Mouse (Mus musculus) heart, embryonic 12.5 days (tissue): ENCODE data around the gene Ces1d. TPM values are rescaled to one million over a fixed set of nuclear protein-coding genes. Genes with fewer than 3 reads are reported as not detected.
"Not testable (repeated sequence)": the region's sequence is repeated elsewhere in the genome, so short reads cannot be mapped to it uniquely, and the experiment has no call there.

ENCODE experiments used
- ATAC-seq: fragments of 200-750 bp; cut with Nextera tagmentation; 2 replicates; pipeline ENCODE4 v1.8.0; 2017; ENCODE audit warnings: moderate TSS enrichment, moderate library complexity; ENCODE audit not compliant: insufficient number of reproducible peaks, low FRiP score
- H3K27ac ChIP-seq: fragments of 300-500 bp; sonication (generic); 2 replicates; pipeline ENCODE4 v1.5.1; 2016; ENCODE audit warnings: mild to moderate bottlenecking, moderate library complexity; ENCODE audit not compliant: poor library complexity, severe bottlenecking
- H3K27me3 ChIP-seq: fragments of 300-500 bp; sonication (generic); replicated peaks from 2 replicates; pipeline ENCODE4 v1.6.1; 2016; ENCODE audit warnings: mild to moderate bottlenecking, moderate library complexity
- H3K36me3 ChIP-seq: fragments of 300-500 bp; sonication (generic); 2 replicates; pipeline ENCODE4 v1.6.1; 2016; ENCODE audit warnings: mild to moderate bottlenecking, moderate library complexity
- H3K4me1 ChIP-seq: fragments of 300-500 bp; sonication (generic); replicated peaks from 2 replicates; pipeline ENCODE4 v1.6.1; 2016; ENCODE audit warnings: mild to moderate bottlenecking
- H3K4me2 ChIP-seq: fragments of 300-500 bp; sonication (generic); 2 replicates; pipeline ENCODE4 v1.6.1; 2016; ENCODE audit warnings: mild to moderate bottlenecking, moderate library complexity
- H3K4me3 ChIP-seq: fragments of 300-500 bp; sonication (generic); 2 replicates; pipeline ENCODE4 v1.5.1; 2016; ENCODE audit warnings: mild to moderate bottlenecking
- H3K9ac ChIP-seq: fragments of 300-500 bp; sonication (generic); 2 replicates; pipeline ENCODE4 v1.6.1; 2016; ENCODE audit warnings: mild to moderate bottlenecking, moderate library complexity
- H3K9me3 ChIP-seq: fragments of 300-500 bp; sonication (generic); replicated peaks from 2 replicates; pipeline ENCODE4 v1.6.1; 2016; ENCODE audit warnings: mild to moderate bottlenecking, moderate library complexity
- WGBS: fragments of 180-500 bp; shearing (Covaris S2); methylation state at CpG from one replicate; pipeline ENCODE4 v1.1.7; 2016; 5-methylcytosine and 5-hydroxymethylcytosine counted together
- polyA plus RNA-seq: library from polyadenylated mRNA; unstranded; fragments of >200 nt; fragmentation: Nextera tagmentation; extraction: Ambion mirVana; gene quantifications from 2 replicates; pipeline ENCODE4 v1.2.1, GENCODE M21; 2016

Ces1d gene
- polyA plus RNA-seq, 1 experiment from 2014 or later: not detected

DNA sequence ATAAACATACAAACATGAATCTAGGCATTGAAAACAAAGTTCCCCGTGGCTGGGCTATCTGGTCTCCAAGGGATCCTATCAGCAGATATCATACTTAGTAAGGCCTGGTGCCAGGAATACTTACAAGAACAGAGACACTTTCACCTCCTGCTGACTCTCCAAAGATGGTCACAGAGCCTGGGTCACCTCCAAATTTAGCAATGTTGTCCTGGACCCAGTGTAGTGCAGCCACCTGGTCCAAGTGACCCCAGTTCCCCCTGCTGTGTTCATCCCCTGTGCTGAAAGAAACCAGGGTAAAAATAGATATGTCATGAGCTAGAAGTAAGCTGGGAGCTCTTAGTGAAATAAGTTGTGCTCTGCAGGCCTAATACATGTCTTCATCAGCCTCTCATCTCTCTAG, 19.7 kb upstream of the Ces1d start:
- no peaks in the 10 kb centered on the region for H3K27me3 ChIP-seq
- no peak overlapping the region for H3K9ac ChIP-seq
- ATAC-seq: no peak; the same call in 1 of the 2 replicates
- peaks cover 17% of the 10 kb centered on the region for H3K4me1 ChIP-seq
- no peaks in the 10 kb centered on the region for H3K36me3 ChIP-seq
- H3K4me2 ChIP-seq: no peak overlapping the region
- peak overlapping the region; percentile 64 for H3K27ac ChIP-seq
- 16% methylated on average over 1 of the region's 1 CpGs for WGBS
- H3K4me3 ChIP-seq: no peak overlapping the region
- H3K9me3 ChIP-seq: no peaks in the 10 kb centered on the region

DNA sequence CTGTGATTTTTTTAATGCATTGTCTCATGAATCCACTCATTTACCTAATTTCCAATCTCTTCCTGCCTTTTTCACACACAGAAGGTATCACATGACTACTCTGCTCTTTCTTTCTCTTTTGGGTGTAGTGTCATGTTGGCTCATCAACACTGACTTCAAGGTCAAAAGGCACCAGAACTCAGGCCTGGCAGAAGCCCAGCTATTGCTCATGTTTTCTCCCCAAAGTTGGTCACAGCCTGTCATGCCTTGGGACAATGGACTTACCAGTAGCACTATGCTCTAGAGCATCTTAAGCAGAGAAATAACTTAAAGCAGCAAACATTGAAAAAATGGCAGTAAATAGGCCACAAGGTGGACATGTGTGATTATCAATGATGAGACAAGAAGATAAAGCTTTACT, 13.5 kb upstream of the Ces1d start:
- no peak overlapping the region for H3K4me3 ChIP-seq
- no peaks in the 10 kb centered on the region for H3K4me1 ChIP-seq
- no peaks in the 10 kb centered on the region for H3K27me3 ChIP-seq
- H3K36me3 ChIP-seq: no peaks in the 10 kb centered on the region
- no peak overlapping the region for H3K9ac ChIP-seq
- H3K27ac ChIP-seq: no peak overlapping the region
- ATAC-seq: no peak
- no peaks in the 10 kb centered on the region for H3K9me3 ChIP-seq
- H3K4me2 ChIP-seq: no peak overlapping the region

- not testable (repeated sequence) for H3K4me3 ChIP-seq, H3K36me3 ChIP-seq, ATAC-seq, H3K4me2 ChIP-seq, H3K27ac ChIP-seq, H3K27me3 ChIP-seq, H3K4me1 ChIP-seq, H3K9me3 ChIP-seq, H3K9ac ChIP-seq
- WGBS: 57% methylated on average over 7 of the region's 7 CpGs
These were observed 1.5 kb upstream of the Ces1d start for GRCm38 (mm10) chr8:93199146-93199545.

DNA sequence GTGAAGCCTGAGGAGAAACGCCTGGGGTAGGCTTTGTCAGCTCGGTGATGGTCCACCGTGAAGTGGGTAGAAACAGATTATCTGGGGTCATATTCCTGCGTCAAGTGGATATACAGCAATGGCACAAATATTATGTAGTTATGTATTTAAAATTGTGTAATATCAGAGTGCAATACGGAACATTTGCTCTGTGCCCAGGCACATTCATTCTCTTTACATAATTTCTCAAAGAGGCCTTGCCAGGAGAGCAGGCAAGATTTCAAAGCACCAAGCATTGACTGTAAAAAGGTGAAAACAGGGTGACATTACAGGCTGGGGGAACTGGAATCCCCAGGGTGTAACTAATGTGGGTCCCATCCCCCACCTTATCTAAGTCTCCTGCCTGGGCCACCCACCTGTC, 1.2 kb downstream of the Ces1d start:
- H3K4me3 ChIP-seq: no peak overlapping the region
- H3K27ac ChIP-seq: no peak overlapping the region
- H3K36me3 ChIP-seq: no peaks in the 10 kb centered on the region
- no peaks in the 10 kb centered on the region for H3K27me3 ChIP-seq
- 82% methylated on average over 5 of the region's 5 CpGs for WGBS
- ATAC-seq: no peak
- H3K4me2 ChIP-seq: no peak overlapping the region
- H3K9ac ChIP-seq: no peak overlapping the region
- H3K4me1 ChIP-seq: no peaks in the 10 kb centered on the region
- H3K9me3 ChIP-seq: no peaks in the 10 kb centered on the region

- no peak overlapping the region for H3K9ac ChIP-seq
- ATAC-seq: no peak
- WGBS: 76% methylated on average over 4 of the region's 4 CpGs
- no peaks in the 10 kb centered on the region for H3K9me3 ChIP-seq
- no peaks in the 10 kb centered on the region for H3K27me3 ChIP-seq
- no peaks in the 10 kb centered on the region for H3K36me3 ChIP-seq
- H3K4me1 ChIP-seq: no peaks in the 10 kb centered on the region
- H3K27ac ChIP-seq: no peak overlapping the region
- H3K4me2 ChIP-seq: no peak overlapping the region
- H3K4me3 ChIP-seq: no peak overlapping the region
These were observed 17.0 kb downstream of the Ces1d start for GRCm38 (mm10) chr8:93180581-93181129.

- Histone ChIP-seq H3K27me3 (no peaks in the 10 kb centered on the region), H3K27ac (no peak overlapping the region), H3K36me3 (no peaks in the 10 kb centered on the region), H3K9me3 (no peaks in the 10 kb centered on the region), H3K4me3 (no peak overlapping the region), H3K9ac (no peak overlapping the region), H3K4me2 (no peak overlapping the region), H3K4me1 (0 out of 2 replicates have a peak, but pooled peaks cover 10% of the 10 kb centered on the region)
- no peak for ATAC-seq
- WGBS: 50% methylated on average over 1 of the region's 1 CpGs
These were observed 21.0 kb downstream of the Ces1d start for GRCm38 (mm10) chr8:93176593-93176992.

DNA sequence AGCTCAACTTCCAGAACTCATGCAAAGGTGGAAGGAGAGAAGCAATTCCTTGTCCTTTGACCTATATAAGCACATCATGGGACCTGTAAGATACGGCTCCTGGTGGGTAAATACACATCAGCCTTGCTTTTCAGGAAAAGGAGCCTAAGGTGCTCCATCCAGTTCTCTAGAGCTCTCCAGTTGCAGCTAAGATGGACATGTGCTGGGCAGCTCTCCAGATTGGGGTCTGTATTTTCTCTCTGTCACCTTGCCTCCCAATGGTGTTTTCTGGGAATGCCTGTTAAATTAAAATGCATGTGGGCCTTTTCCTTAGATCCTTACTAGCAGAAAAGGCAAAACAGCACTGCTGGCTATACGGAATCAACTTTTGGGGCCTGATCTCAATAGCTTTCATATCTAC, 23.1 kb downstream of the Ces1d start:
- no peaks in the 10 kb centered on the region for H3K9me3 ChIP-seq
- H3K27ac ChIP-seq: no peak overlapping the region
- no peak overlapping the region for H3K9ac ChIP-seq
- H3K36me3 ChIP-seq: no peaks in the 10 kb centered on the region
- ATAC-seq: no peak
- no peak overlapping the region for H3K4me3 ChIP-seq
- H3K4me1 ChIP-seq: 0 out of 2 replicates have a peak, but pooled peaks cover 10% of the 10 kb centered on the region
- no peaks in the 10 kb centered on the region for H3K27me3 ChIP-seq
- no peak overlapping the region for H3K4me2 ChIP-seq
- 60% methylated on average over 2 of the region's 2 CpGs for WGBS

GRCm38 (mm10) chr8:93171846-93172590, 25.6 kb downstream of the Ces1d start:
- no peaks in the 10 kb centered on the region for H3K9me3 ChIP-seq
- no peak overlapping the region for H3K9ac ChIP-seq
- no peaks in the 10 kb centered on the region for H3K36me3 ChIP-seq
- ATAC-seq: peak; percentile 18; the same call in 1 of the 2 replicates
- no peak overlapping the region for H3K27ac ChIP-seq
- H3K4me3 ChIP-seq: no peak overlapping the region
- 46% methylated on average over 1 of the region's 1 CpGs for WGBS
- no peaks in the 10 kb centered on the region for H3K27me3 ChIP-seq
- no peak overlapping the region for H3K4me2 ChIP-seq
- H3K4me1 ChIP-seq: 0 out of 2 replicates have a peak, but pooled peaks cover 10% of the 10 kb centered on the region

GRCm38 (mm10) chr8:93163363-93163762, 34.3 kb downstream of the Ces1d start:
- no peaks in the 10 kb centered on the region for H3K9me3 ChIP-seq
- H3K9ac ChIP-seq: no peak overlapping the region
- H3K4me3 ChIP-seq: no peak overlapping the region
- WGBS: 88% methylated on average over 1 of the region's 1 CpGs
- no peaks in the 10 kb centered on the region for H3K36me3 ChIP-seq
- no peak for ATAC-seq
- H3K27ac ChIP-seq: no peak overlapping the region
- no peak overlapping the region for H3K4me2 ChIP-seq
- no peaks in the 10 kb centered on the region for H3K4me1 ChIP-seq
- H3K27me3 ChIP-seq: no peaks in the 10 kb centered on the region

GRCm38 (mm10) chr8:93151401-93151800, 46.2 kb downstream of the Ces1d start:
- Histone ChIP-seq H3K9ac (no peak overlapping the region), H3K4me1 (no peaks in the 10 kb centered on the region), H3K27me3 (no peaks in the 10 kb centered on the region), H3K4me2 (no peak overlapping the region), H3K36me3 (no peaks in the 10 kb centered on the region), H3K27ac (no peak overlapping the region), H3K4me3 (no peak overlapping the region), H3K9me3 (no peaks in the 10 kb centered on the region)
- ATAC-seq: no peak
- 86% methylated on average over 1 of the region's 1 CpGs for WGBS

- H3K4me1 ChIP-seq: no peaks in the 10 kb centered on the region
- no peaks in the 10 kb centered on the region for H3K27me3 ChIP-seq
- no peaks in the 10 kb centered on the region for H3K9me3 ChIP-seq
- no peak overlapping the region for H3K4me3 ChIP-seq
- H3K4me2 ChIP-seq: no peak overlapping the region
- no peak overlapping the region for H3K27ac ChIP-seq
- ATAC-seq: no peak
- H3K36me3 ChIP-seq: no peaks in the 10 kb centered on the region
- H3K9ac ChIP-seq: no peak overlapping the region
These were observed 50.3 kb downstream of the Ces1d start for GRCm38 (mm10) chr8:93147331-93147730.

DNA sequence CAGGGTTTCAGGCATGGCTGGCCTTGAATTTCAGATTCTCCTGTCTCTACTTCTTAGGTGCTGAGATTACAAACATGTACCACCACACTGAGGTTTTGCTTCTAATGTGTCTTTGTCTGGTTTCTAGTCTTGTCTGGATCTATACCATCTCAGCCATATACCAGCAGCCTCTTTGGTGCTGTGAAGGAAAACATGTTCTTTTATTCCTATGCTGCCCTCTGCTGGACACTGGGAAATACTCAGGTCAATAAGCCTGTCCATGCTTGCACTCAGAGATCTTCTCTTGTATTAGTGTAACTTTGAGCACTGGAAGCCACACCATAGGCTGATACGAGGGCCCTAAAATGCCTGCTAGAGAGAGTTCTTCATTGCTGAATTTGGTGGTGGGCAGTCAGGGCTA, 56.9 kb downstream of the Ces1d start:
- Histone ChIP-seq H3K36me3 (no peaks in the 10 kb centered on the region), H3K4me3 (no peak overlapping the region), H3K9me3 (no peaks in the 10 kb centered on the region), H3K4me1 (no peaks in the 10 kb centered on the region), H3K27me3 (no peaks in the 10 kb centered on the region), H3K27ac (no peak overlapping the region), H3K9ac (no peak overlapping the region), H3K4me2 (no peak overlapping the region)
- no peak for ATAC-seq
- 42% methylated on average over 1 of the region's 1 CpGs for WGBS
